Mouse (Mus musculus) myocyte (in vitro differentiated cells): ENCODE results near the gene Thg1l. TPM values are rescaled to one million over a fixed set of nuclear protein-coding genes. Genes with fewer than 3 reads are reported as not detected.

Experiments
- H3K27me3 ChIP-seq: one replicate; pipeline ENCODE4 v1.6.1; 2011; ENCODE audit not compliant: control insufficient read depth, insufficient read depth, insufficient read length
- H3K36me3 ChIP-seq: one replicate; pipeline ENCODE4 v1.6.1; 2011; ENCODE audit not compliant: control insufficient read depth, insufficient read depth
- H3K4me2 ChIP-seq: one replicate; pipeline ENCODE4 v1.6.1; 2011; ENCODE audit warnings: low read depth, control low read depth
- H3K4me3 ChIP-seq: one replicate; pipeline ENCODE4 v1.5.1; 2011; ENCODE audit warnings: mild to moderate bottlenecking, control low read depth, moderate library complexity
- H3K79me2 ChIP-seq: one replicate; pipeline ENCODE4 v1.6.1; 2011; ENCODE audit not compliant: control insufficient read depth, insufficient read depth
- H3ac ChIP-seq: one replicate; pipeline ENCODE4 v1.6.1; 2011; ENCODE audit not compliant: control insufficient read depth, insufficient read length
- CEBPB ChIP-seq: IDR thresholded peaks from 2 replicates; pipeline ENCODE4 v1.6.1; 2011; ENCODE audit warnings: mild to moderate bottlenecking, moderate library complexity; ENCODE audit not compliant: poor library complexity, insufficient read depth, severe bottlenecking
- E2F4 ChIP-seq: IDR thresholded peaks from one replicate; pipeline ENCODE4 v1.6.1; 2011; ENCODE audit warnings: mild to moderate bottlenecking, control low read depth, moderate library complexity; ENCODE audit not compliant: insufficient read depth
- MAX ChIP-seq: IDR thresholded peaks from one replicate; pipeline ENCODE4 v1.6.1; 2011; ENCODE audit warnings: low read depth, mild to moderate bottlenecking, control low read depth
- MYOD1 ChIP-seq, 3 experiments: IDR thresholded peaks; one replicate each; pipeline ENCODE4 v1.6.1; 2011; ENCODE audit warnings: control low read depth in 2 of 3, low read depth in 2 of 3, mild to moderate bottlenecking in 2 of 3, moderate library complexity in 1 of 3; ENCODE audit not compliant: insufficient read length in 2 of 3, control insufficient read depth in 1 of 3
- MYOG ChIP-seq, 3 experiments: IDR thresholded peaks; one replicate each; pipeline ENCODE4 v1.6.1; 2011; ENCODE audit warnings: control low read depth in 2 of 3, low read depth in 2 of 3, mild to moderate bottlenecking in 2 of 3; ENCODE audit not compliant: insufficient read length in 2 of 3, control insufficient read depth in 1 of 3, insufficient read depth in 1 of 3
- POLR2A ChIP-seq: IDR thresholded peaks from one replicate; pipeline ENCODE4 v1.6.1; 2011; ENCODE audit warnings: low read depth, mild to moderate bottlenecking, control low read depth, moderate library complexity; ENCODE audit not compliant: insufficient read length
- POLR2AphosphoS2 ChIP-seq: IDR thresholded peaks from one replicate; pipeline ENCODE4 v1.6.1; 2011; ENCODE audit warnings: low read depth, control low read depth; ENCODE audit not compliant: insufficient read length
- REST ChIP-seq: IDR thresholded peaks from one replicate; pipeline ENCODE4 v1.6.1; 2011; ENCODE audit warnings: mild to moderate bottlenecking, control low read depth, moderate library complexity; ENCODE audit not compliant: insufficient read depth, insufficient read length
- SRF ChIP-seq: IDR thresholded peaks from one replicate; pipeline ENCODE4 v1.6.1; 2011; ENCODE audit warnings: low read depth; ENCODE audit not compliant: control insufficient read depth, insufficient read length
- TCF12 ChIP-seq: IDR thresholded peaks from one replicate; pipeline ENCODE4 v1.6.1; 2011; ENCODE audit warnings: mild to moderate bottlenecking, control low read depth; ENCODE audit not compliant: poor library complexity, insufficient read depth, severe bottlenecking
- TCF3 ChIP-seq: IDR thresholded peaks from one replicate; pipeline ENCODE4 v1.6.1; 2011; ENCODE audit warnings: low read depth, control low read depth; ENCODE audit not compliant: insufficient read length
- USF1 ChIP-seq: IDR thresholded peaks from one replicate; pipeline ENCODE4 v1.6.1; 2011; ENCODE audit warnings: low read depth, mild to moderate bottlenecking, control low read depth, moderate library complexity
- polyA plus RNA-seq: library from polyadenylated mRNA; unstranded; fragments of >200 nt; fragmentation: generic; extraction: Trizol; gene quantifications from one replicate; pipeline ENCODE4 v1.2.1, GENCODE M21; 2012; ENCODE audit warnings: missing spikeins

Gene Thg1l
- polyA plus RNA-seq, 1 experiment = 14.8 TPM

- Histone ChIP-seq H3ac (peak within 1 kb of the TSS; percentile 54), H3K27me3 (no peaks in the 10 kb centered on the region), H3K79me2 (peaks cover 16% of the 10 kb centered on the region), H3K36me3 (peaks cover 11% of the 10 kb centered on the region), H3K4me2 (peak within 1 kb of the TSS; percentile 81), H3K4me3 (peak within 1 kb of the TSS; percentile 51)
- TF ChIP-seq TCF3 = no peak
- TF ChIP-seq REST = no peak
- peak; percentile 56 for TF ChIP-seq SRF
- peak; percentile 66 for TF ChIP-seq POLR2AphosphoS2
- peak; percentile 40 for TF ChIP-seq POLR2A
- no peak for TF ChIP-seq CEBPB
- peak in 1 of 3 experiments; percentile 38 for TF ChIP-seq MYOD1 (IDR thresholded peaks at IDR 0.05; ENCODE audit: control insufficient read depth in 1 of 3, insufficient read length in 2 of 3, low read depth in 2 of 3)
- TF ChIP-seq MYOG (IDR thresholded peaks at IDR 0.05; ENCODE audit: control insufficient read depth in 1 of 3, insufficient read depth in 1 of 3, insufficient read length in 2 of 3, low read depth in 2 of 3) = peak in 1 of 3 experiments; percentile 52
- no peak for TF ChIP-seq TCF12
- TF ChIP-seq MAX = no peak
- TF ChIP-seq E2F4 = peak; percentile 76
- no peak for TF ChIP-seq USF1
These were observed 10.6 kb downstream of the Thg1l start, which contains the start of gene Lsm11 for GRCm38 (mm10) chr11:45944643-45945156. TSS of gene Lsm11 (minus strand) at chr11:45944935.

DNA sequence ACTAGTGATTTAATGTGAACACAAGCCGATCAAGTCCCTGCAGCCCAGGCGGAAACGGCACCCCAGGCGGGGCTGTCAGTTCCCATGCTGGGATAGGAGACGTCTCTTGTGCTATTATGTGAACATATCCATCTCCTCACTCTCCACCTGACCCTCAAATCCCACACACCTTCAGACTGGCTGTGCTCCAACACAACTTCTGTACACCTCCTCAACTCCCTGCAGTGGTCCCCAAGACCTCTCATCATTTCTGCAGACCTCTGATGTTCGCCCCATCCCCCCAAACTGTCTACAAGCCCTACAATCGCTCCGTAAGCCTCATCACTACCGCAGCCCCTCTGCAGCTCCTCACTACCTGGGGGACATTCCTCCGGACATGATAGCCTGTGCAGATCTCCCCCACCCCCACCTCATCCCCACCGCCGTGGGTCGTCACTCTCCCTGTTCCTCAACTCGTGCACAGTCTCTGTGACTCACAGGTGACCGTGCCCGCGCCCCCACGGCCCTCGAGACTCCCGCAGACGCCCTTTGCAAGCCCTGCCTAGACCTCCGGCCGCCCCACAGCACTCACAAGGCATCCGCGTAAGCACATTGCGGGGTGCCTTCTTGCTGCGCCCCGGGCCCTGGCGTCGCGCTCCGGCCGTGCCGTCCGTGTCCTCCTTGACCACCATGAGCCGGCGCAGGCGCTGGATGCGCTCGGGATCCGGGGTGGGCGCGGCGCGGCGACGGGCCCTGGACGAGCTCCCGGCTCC lies 11.2 kb downstream of the Thg1l start:
- TF ChIP-seq POLR2A (no peak), TCF12 (no peak), REST (no peak), SRF (no peak)
- Histone ChIP-seq H3K36me3 (peaks cover 4% of the 10 kb centered on the region), H3K79me2 (peaks cover 16% of the 10 kb centered on the region), H3K27me3 (no peaks in the 10 kb centered on the region), H3K4me2 (peak overlapping the region; percentile 81), H3ac (peak overlapping the region; percentile 54), H3K4me3 (peak overlapping the region; percentile 51)

GRCm38 (mm10) chr11:45943108-45943705 lies 12.1 kb downstream of the Thg1l start:
- Histone ChIP-seq H3K4me3 (peak overlapping the region; percentile 51), H3K79me2 (peaks cover 16% of the 10 kb centered on the region), H3ac (no peak overlapping the region), H3K36me3 (peaks cover 4% of the 10 kb centered on the region), H3K27me3 (no peaks in the 10 kb centered on the region), H3K4me2 (peak overlapping the region; percentile 81)
- no peak for TF ChIP-seq MAX
- TF ChIP-seq MYOG (IDR thresholded peaks at IDR 0.05; ENCODE audit: control insufficient read depth in 1 of 3, insufficient read depth in 1 of 3, insufficient read length in 2 of 3, low read depth in 2 of 3) = no peak
- no peak for TF ChIP-seq POLR2AphosphoS2
- no peak for TF ChIP-seq MYOD1 (IDR thresholded peaks at IDR 0.05; ENCODE audit: control insufficient read depth in 1 of 3, insufficient read length in 2 of 3, low read depth in 2 of 3)
- no peak for TF ChIP-seq SRF
- no peak for TF ChIP-seq USF1
- TF ChIP-seq REST = no peak
- no peak for TF ChIP-seq TCF12
- TF ChIP-seq POLR2A = no peak
- TF ChIP-seq TCF3 = no peak
- no peak for TF ChIP-seq CEBPB
- TF ChIP-seq E2F4 = no peak

DNA sequence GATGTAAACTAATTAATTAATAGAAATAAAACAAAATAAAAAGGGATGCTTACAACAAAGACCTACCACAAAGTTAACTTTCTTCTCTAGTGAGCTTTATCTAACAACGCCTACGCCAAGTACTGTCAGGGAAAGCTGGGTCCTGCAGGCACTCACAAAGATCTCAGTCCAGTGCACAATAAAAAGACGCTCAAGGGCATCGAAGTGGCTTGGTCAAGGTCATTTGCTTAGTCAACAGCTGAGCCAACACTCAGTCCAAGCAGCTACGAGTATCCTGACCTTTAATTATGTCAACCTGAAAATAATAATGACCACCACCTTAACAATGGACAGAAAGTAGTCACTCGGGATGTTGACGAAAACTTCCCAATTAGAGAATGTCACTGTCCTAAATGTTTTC lies 13.0 kb downstream of the Thg1l start:
- Histone ChIP-seq H3K36me3 (peaks cover 4% of the 10 kb centered on the region), H3K4me3 (no peak overlapping the region), H3ac (no peak overlapping the region), H3K27me3 (no peaks in the 10 kb centered on the region), H3K4me2 (no peak overlapping the region), H3K79me2 (peaks cover 16% of the 10 kb centered on the region)
- TF ChIP-seq USF1 (no peak), MYOD1 (IDR thresholded peaks at IDR 0.05; ENCODE audit: control insufficient read depth in 1 of 3, insufficient read length in 2 of 3, low read depth in 2 of 3) (no peak), MYOG (IDR thresholded peaks at IDR 0.05; ENCODE audit: control insufficient read depth in 1 of 3, insufficient read depth in 1 of 3, insufficient read length in 2 of 3, low read depth in 2 of 3) (no peak), E2F4 (no peak), TCF3 (no peak), TCF12 (no peak), POLR2AphosphoS2 (no peak), CEBPB (no peak), REST (no peak), POLR2A (no peak), SRF (no peak), MAX (no peak)
